Mouse (Mus musculus) cerebellum, postnatal 10 days (tissue): Measurements from ENCODE around the gene Krtap28-10.
"Not testable (repeated sequence)": the region's sequence is repeated elsewhere in the genome, so short reads cannot be mapped to it uniquely, and the experiment has no call there.

Experiments used
- DNase-seq, 2 experiments: peaks; one replicate each; pipeline ENCODE4 v3.0.0; 2021; ENCODE audit warnings: mixed read lengths in 2 of 2

Gene Krtap28-10

GRCm38 (mm10) chr1:83007471-83007870 lies 34.8 kb downstream of the Krtap28-10 start:
- DNase-seq = peak in 1 of 2 experiments; percentile 5

GRCm38 (mm10) chr1:83006218-83007179 lies 35.8 kb downstream of the Krtap28-10 start:
- no peak for DNase-seq

- DNase-seq = not testable (repeated sequence)
Observed at GRCm38 (mm10) chr1:83000306-83000705, 42.0 kb downstream of the Krtap28-10 start, which contains the start of gene Gm47959. Gene Gm47959 (plus strand): TSS chr1:83000548.

GRCm38 (mm10) chr1:82993947-82994346 lies 48.3 kb downstream of the Krtap28-10 start:
- no peak for DNase-seq

GRCm38 (mm10) chr1:82992093-82992492 lies 50.2 kb downstream of the Krtap28-10 start:
- DNase-seq = no peak

GRCm38 (mm10) chr1:82991596-82991995 lies 50.7 kb downstream of the Krtap28-10 start:
- DNase-seq = no peak
